Mouse (Mus musculus) limb, embryonic 13.5 days (tissue): ENCODE data around the gene Lyl1. TPM values are rescaled to one million over a fixed set of nuclear protein-coding genes. Genes with fewer than 3 reads are reported as not detected.

Source experiments
- ATAC-seq: fragments of 200-750 bp; cut with Nextera tagmentation; 2 replicates; pipeline ENCODE4 v1.8.0; 2017; ENCODE audit warnings: low read depth, moderate number of reproducible peaks, moderate TSS enrichment; ENCODE audit not compliant: low FRiP score
- H3K27ac ChIP-seq: fragments of 300-500 bp; sonication (generic); 2 replicates; pipeline ENCODE4 v1.5.1; 2015; ENCODE audit warnings: inconsistent platforms, mild to moderate bottlenecking, moderate library complexity
- H3K27me3 ChIP-seq: fragments of 300-500 bp; sonication (generic); 2 replicates; pipeline ENCODE4 v1.6.1; 2015; ENCODE audit warnings: mild to moderate bottlenecking, inconsistent platforms
- H3K36me3 ChIP-seq: fragments of 300-500 bp; sonication (generic); 2 replicates; pipeline ENCODE4 v1.6.1; 2015; ENCODE audit warnings: inconsistent platforms, mild to moderate bottlenecking, moderate library complexity
- H3K4me1 ChIP-seq: fragments of 300-500 bp; sonication (generic); 2 replicates; pipeline ENCODE4 v1.6.1; 2015; ENCODE audit warnings: inconsistent platforms
- H3K4me2 ChIP-seq: fragments of 300-500 bp; sonication (generic); replicated peaks from 2 replicates; pipeline ENCODE4 v1.6.1; 2015; ENCODE audit warnings: inconsistent platforms, mild to moderate bottlenecking, moderate library complexity
- H3K4me3 ChIP-seq: fragments of 300-500 bp; sonication (generic); 2 replicates; pipeline ENCODE4 v1.5.1; 2015; ENCODE audit warnings: moderate library complexity, mild to moderate bottlenecking, inconsistent platforms
- H3K9ac ChIP-seq: fragments of 300-500 bp; sonication (generic); 2 replicates; pipeline ENCODE4 v1.6.1; 2015; ENCODE audit warnings: mild to moderate bottlenecking, inconsistent platforms
- H3K9me3 ChIP-seq: fragments of 300-500 bp; sonication (generic); 2 replicates; pipeline ENCODE4 v1.6.1; 2016; ENCODE audit warnings: inconsistent platforms
- WGBS: fragments of 180-500 bp; shearing (Covaris S2); methylation state at CpG from one replicate; pipeline ENCODE4 v1.1.7; 2015; 5-methylcytosine and 5-hydroxymethylcytosine counted together
- polyA plus RNA-seq: library from polyadenylated mRNA; unstranded; fragments of >200 nt; fragmentation: Nextera tagmentation; extraction: Ambion mirVana; gene quantifications from 2 replicates; pipeline ENCODE4 v1.2.1, GENCODE M21; 2015

Gene Lyl1
- polyA plus RNA-seq, 1 experiment from 2014 or later = 4.1 TPM

- no peak overlapping the region for H3K4me3 ChIP-seq
- no peak overlapping the region for H3K27ac ChIP-seq
- H3K4me1 ChIP-seq = peaks cover 22% of the 10 kb centered on the region
- ATAC-seq = no peak
- 97% methylated on average over 5 of the region's 5 CpGs for WGBS
- no peak overlapping the region for H3K9ac ChIP-seq
- no peak overlapping the region for H3K4me2 ChIP-seq
- H3K9me3 ChIP-seq = no peaks in the 10 kb centered on the region
- peaks cover 21% of the 10 kb centered on the region for H3K27me3 ChIP-seq
- peaks cover 55% of the 10 kb centered on the region for H3K36me3 ChIP-seq
Measured at GRCm38 (mm10) chr8:84698288-84698687, 3.0 kb upstream of the Lyl1 start.

- peaks cover 26% of the 10 kb centered on the region for H3K4me1 ChIP-seq
- WGBS = 84% methylated on average over 9 of the region's 9 CpGs
- no peak overlapping the region for H3K4me3 ChIP-seq
- H3K27ac ChIP-seq = peak overlapping the region; percentile 56; the same call in 1 of the 2 replicates
- no peak for ATAC-seq
- no peaks in the 10 kb centered on the region for H3K9me3 ChIP-seq
- H3K36me3 ChIP-seq = peaks cover 50% of the 10 kb centered on the region
- no peak overlapping the region for H3K4me2 ChIP-seq
- H3K9ac ChIP-seq = no peak overlapping the region
- peaks cover 28% of the 10 kb centered on the region for H3K27me3 ChIP-seq
Measured at GRCm38 (mm10) chr8:84698929-84699401, 2.3 kb upstream of the Lyl1 start.

GRCm38 (mm10) chr8:84699861-84700322 is 1.4 kb upstream of the Lyl1 start:
- Histone ChIP-seq H3K9me3 (no peaks in the 10 kb centered on the region), H3K4me2 (no peak overlapping the region), H3K4me1 (peaks cover 34% of the 10 kb centered on the region), H3K4me3 (no peak overlapping the region), H3K36me3 (peaks cover 53% of the 10 kb centered on the region), H3K27ac (peak overlapping the region; percentile 53; the same call in 1 of the 2 replicates), H3K9ac (no peak overlapping the region), H3K27me3 (peaks cover 37% of the 10 kb centered on the region)
- 41% methylated on average over 7 of the region's 7 CpGs for WGBS
- 0 out of 2 replicates have a peak, but pooled peaks have one; percentile 11 for ATAC-seq

GRCm38 (mm10) chr8:84700526-84700925 is 731 bp upstream of the Lyl1 start:
- no peaks in the 10 kb centered on the region for H3K9me3 ChIP-seq
- no peak overlapping the region for H3K4me2 ChIP-seq
- ATAC-seq = no peak
- no peak overlapping the region for H3K9ac ChIP-seq
- peak overlapping the region; percentile 53; the same call in 1 of the 2 replicates for H3K27ac ChIP-seq
- H3K36me3 ChIP-seq = peaks cover 47% of the 10 kb centered on the region
- WGBS = 82% methylated on average over 5 of the region's 5 CpGs
- peaks cover 40% of the 10 kb centered on the region for H3K4me1 ChIP-seq
- peaks cover 44% of the 10 kb centered on the region for H3K27me3 ChIP-seq
- H3K4me3 ChIP-seq = no peak overlapping the region

- Histone ChIP-seq H3K4me2 (peak overlapping the region; percentile 34; the same call in 1 of the 2 replicates), H3K9me3 (no peaks in the 10 kb centered on the region), H3K9ac (peak overlapping the region; percentile 21), H3K4me3 (peak overlapping the region; percentile 12), H3K36me3 (peaks cover 35% of the 10 kb centered on the region), H3K27me3 (peaks cover 59% of the 10 kb centered on the region), H3K4me1 (peaks cover 57% of the 10 kb centered on the region), H3K27ac (no peak overlapping the region)
- ATAC-seq = no peak
- WGBS = 72% methylated on average over 9 of the region's 9 CpGs
Measured at GRCm38 (mm10) chr8:84702561-84702960, 1.3 kb downstream of the Lyl1 start.

GRCm38 (mm10) chr8:84702963-84703465 is 1.8 kb downstream of the Lyl1 start:
- H3K27ac ChIP-seq = no peak overlapping the region
- WGBS = 88% methylated on average over 6 of the region's 6 CpGs
- H3K4me2 ChIP-seq = peak overlapping the region; percentile 57; the same call in 1 of the 2 replicates
- H3K4me1 ChIP-seq = peaks cover 61% of the 10 kb centered on the region
- no peak for ATAC-seq
- H3K9ac ChIP-seq = peak overlapping the region; percentile 21; the same call in 1 of the 2 replicates
- peaks cover 64% of the 10 kb centered on the region for H3K27me3 ChIP-seq
- H3K36me3 ChIP-seq = peaks cover 35% of the 10 kb centered on the region
- H3K9me3 ChIP-seq = no peaks in the 10 kb centered on the region
- H3K4me3 ChIP-seq = peak overlapping the region; percentile 16; the same call in 1 of the 2 replicates

- no peak for ATAC-seq
- Histone ChIP-seq H3K9me3 (no peaks in the 10 kb centered on the region), H3K9ac (no peak overlapping the region), H3K36me3 (peaks cover 32% of the 10 kb centered on the region), H3K27me3 (peaks cover 68% of the 10 kb centered on the region), H3K4me1 (peaks cover 66% of the 10 kb centered on the region), H3K27ac (no peak overlapping the region), H3K4me2 (peak overlapping the region; percentile 57), H3K4me3 (peak overlapping the region; percentile 16; the same call in 1 of the 2 replicates)
- 12% methylated on average over 38 of the region's 38 CpGs for WGBS
Measured at GRCm38 (mm10) chr8:84703466-84704249, 2.4 kb downstream of the Lyl1 start.

- Histone ChIP-seq H3K27ac (no peak overlapping the region), H3K4me2 (peak overlapping the region; percentile 57), H3K9ac (no peak overlapping the region), H3K36me3 (peaks cover 25% of the 10 kb centered on the region), H3K9me3 (no peaks in the 10 kb centered on the region), H3K4me3 (peak overlapping the region; percentile 16; the same call in 1 of the 2 replicates), H3K27me3 (peaks cover 72% of the 10 kb centered on the region), H3K4me1 (peaks cover 73% of the 10 kb centered on the region)
- ATAC-seq = no peak
- WGBS = 4% methylated on average over 16 of the region's 16 CpGs
Measured at GRCm38 (mm10) chr8:84704356-84704755, 3.1 kb downstream of the Lyl1 start.

GRCm38 (mm10) chr8:84704867-84705831 is 3.9 kb downstream of the Lyl1 start:
- WGBS = 5% methylated on average over 61 of the region's 61 CpGs
- H3K36me3 ChIP-seq = peaks cover 21% of the 10 kb centered on the region
- H3K4me2 ChIP-seq = peak overlapping the region; percentile 57
- no peak for ATAC-seq
- peak overlapping the region; percentile 53 for H3K9ac ChIP-seq
- no peaks in the 10 kb centered on the region for H3K9me3 ChIP-seq
- peak overlapping the region; percentile 28 for H3K4me3 ChIP-seq
- no peak overlapping the region for H3K27ac ChIP-seq
- H3K27me3 ChIP-seq = peaks cover 72% of the 10 kb centered on the region
- peaks cover 77% of the 10 kb centered on the region for H3K4me1 ChIP-seq

GRCm38 (mm10) chr8:84705960-84706359 is 4.7 kb downstream of the Lyl1 start:
- 10% methylated on average over 12 of the region's 12 CpGs for WGBS

GRCm38 (mm10) chr8:84706610-84707266 is 5.5 kb downstream of the Lyl1 start:
- peaks cover 29% of the 10 kb centered on the region for H3K36me3 ChIP-seq
- H3K9ac ChIP-seq = peak overlapping the region; percentile 61
- peaks cover 81% of the 10 kb centered on the region for H3K4me1 ChIP-seq
- peak overlapping the region; percentile 24 for H3K4me3 ChIP-seq
- peak overlapping the region; percentile 33; the same call in 1 of the 2 replicates for H3K27ac ChIP-seq
- peaks cover 67% of the 10 kb centered on the region for H3K27me3 ChIP-seq
- ATAC-seq = no peak
- WGBS = 7% methylated on average over 41 of the region's 45 CpGs
- H3K9me3 ChIP-seq = no peaks in the 10 kb centered on the region
- peak overlapping the region; percentile 49 for H3K4me2 ChIP-seq

More at GRCm38 (mm10) chr8:84705960-84706359, 4.7 kb downstream of the Lyl1 start:
- Histone ChIP-seq H3K4me3 (peak overlapping the region; percentile 28), H3K27me3 (peaks cover 72% of the 10 kb centered on the region), H3K36me3 (peaks cover 25% of the 10 kb centered on the region), H3K27ac (no peak overlapping the region), H3K4me1 (peaks cover 80% of the 10 kb centered on the region), H3K9me3 (no peaks in the 10 kb centered on the region), H3K9ac (no peak overlapping the region; the same call in 1 of the 2 replicates), H3K4me2 (peak overlapping the region; percentile 57)
- no peak for ATAC-seq
